Mouse (Mus musculus): Measurements from ENCODE around the gene Vmn1r165. TPM values are rescaled to one million over a fixed set of nuclear protein-coding genes. Genes with fewer than 3 reads are reported as not detected.
"Not testable (repeated sequence)": the region's sequence is repeated elsewhere in the genome, so short reads cannot be mapped to it uniquely, and the experiment has no call there.

Vmn1r165 gene
- not detected for total RNA-seq (2022)

DNA sequence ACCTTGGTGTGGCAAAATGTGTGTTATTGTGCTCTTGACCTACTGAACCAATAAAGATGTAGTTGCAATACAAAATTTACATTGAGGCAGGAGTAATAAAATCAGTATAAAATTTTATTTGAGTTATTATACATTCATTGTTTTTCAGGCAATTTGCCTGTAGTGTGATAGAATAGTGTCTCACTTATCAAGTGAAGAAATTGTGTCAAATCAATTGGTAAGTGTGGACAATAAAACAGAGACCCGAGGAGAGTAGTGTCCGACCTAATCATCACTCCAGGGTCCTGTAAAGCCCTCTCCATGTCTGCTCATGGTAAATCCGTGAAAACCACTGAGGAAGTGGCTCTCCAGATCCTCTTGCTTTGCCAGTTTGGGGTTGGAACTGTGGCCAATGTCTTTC, at the start of gene Vmn1r165:
Gene Vmn1r165 (plus strand): TSS at position 301 of the 400 bp plus-strand sequence.
- DNase-seq (ENCODE audit: low spot score in 2 of 2), result not testable (repeated sequence)

DNA sequence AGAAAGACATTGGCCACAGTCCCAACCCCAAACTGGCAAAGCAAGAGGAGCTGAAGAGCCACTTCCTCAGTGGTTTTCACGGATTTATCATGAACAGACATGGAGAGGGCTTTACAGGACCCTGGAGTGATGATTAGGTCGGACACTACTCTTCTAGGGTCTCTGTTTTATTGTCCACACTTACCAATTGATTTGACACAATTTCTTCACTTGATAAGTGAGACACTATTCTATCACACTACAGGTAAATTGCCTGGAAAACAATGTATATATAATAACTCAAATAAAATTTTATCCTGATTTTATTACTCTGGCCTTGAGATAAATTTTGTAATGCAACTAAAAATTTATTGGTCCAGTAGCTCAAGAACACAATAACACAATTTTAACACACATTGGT, 34.5 kb downstream of the Vmn1r165 start, which contains the start of gene Vmn1r166:
Gene Vmn1r166 (minus strand): TSS at position 101 of the 400 bp plus-strand sequence.
- DNase-seq (ENCODE audit: low spot score in 2 of 2), result not testable (repeated sequence)

Other genes starting within 250 kb of the Vmn1r165 start
- not detected for gene Gm4214, start 232.7 kb upstream of the Vmn1r165 start, total RNA-seq (2022)
- gene Gm4216, start 197.4 kb upstream of the Vmn1r165 start, total RNA-seq (2022), result not detected
- gene Vmn1r163, start 161.8 kb upstream of the Vmn1r165 start, total RNA-seq (2022), result not detected
- not detected for gene Gm8720, start 149.9 kb upstream of the Vmn1r165 start, total RNA-seq (2022)
- not detected for gene Gm10662, start 72.9 kb upstream of the Vmn1r165 start, total RNA-seq (2022)
- gene Vmn1r166, start 34.4 kb downstream of the Vmn1r165 start, total RNA-seq (2022), result not detected
- not detected for gene Gm6902, start 61.6 kb downstream of the Vmn1r165 start, total RNA-seq (2022)
- gene Nlrp4e, start 83.9 kb downstream of the Vmn1r165 start, total RNA-seq (2022), result not detected
- under 1 TPM; 0.09 to 0.23 (median 0.11) TPM for gene Nlrp5, start 168.6 kb downstream of the Vmn1r165 start, total RNA-seq (2022)

Measured in left cerebral cortex, adult 8-10 months (tissue).